Mouse (Mus musculus): ENCODE measurements around the gene Rbm7.
A peak's percentile ranks its signal among the peaks of the same experiment; 100 is the strongest.
"Not testable (repeated sequence)": the region's sequence is repeated elsewhere in the genome, so short reads cannot be mapped to it uniquely, and the experiment has no call there.

Gene Rbm7

DNA sequence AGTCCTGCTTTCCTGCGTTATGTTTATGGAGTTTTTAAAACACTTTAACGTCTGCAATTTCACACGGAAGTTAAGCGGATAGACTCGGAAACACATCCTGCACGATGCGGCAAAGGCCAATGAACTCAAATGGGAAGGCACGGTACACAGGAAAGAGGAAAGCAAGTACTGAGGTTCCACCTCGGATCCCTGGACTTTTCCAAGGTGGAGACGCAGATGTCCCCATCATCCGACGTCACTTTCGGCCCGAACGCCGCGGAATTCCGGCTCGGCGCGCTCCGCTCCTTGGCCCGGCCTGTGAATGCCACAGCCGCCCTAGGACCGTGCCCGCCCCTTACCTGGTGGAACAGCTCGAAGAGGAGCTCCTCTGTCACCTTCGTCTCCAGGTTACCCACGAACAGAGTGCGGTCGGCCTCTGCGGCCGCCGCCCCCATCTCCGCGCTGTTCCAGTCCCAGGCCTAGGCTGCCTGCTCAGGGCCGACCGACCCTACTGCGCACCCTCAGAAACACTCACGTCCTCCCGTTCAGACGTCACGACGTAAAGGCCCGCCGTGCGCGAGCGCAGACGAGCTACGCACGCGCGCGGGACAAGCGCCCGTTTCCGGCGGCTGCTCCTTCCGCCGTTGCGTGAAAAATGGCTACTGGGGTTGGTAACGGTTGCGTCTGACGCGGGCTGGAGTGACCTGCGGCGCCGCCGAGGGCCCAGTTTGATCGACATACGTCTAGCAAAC is at the start of gene Rbm7, which contains the start of gene Gm5617:
Gene Rbm7, minus strand, starts transcription at position 483 of the 731 bp plus-strand sequence.
Gene Gm5617, plus strand, starts transcription at position 626 of the 731 bp plus-strand sequence.
- peak; percentile 96 to 98 for DNase-seq

DNA sequence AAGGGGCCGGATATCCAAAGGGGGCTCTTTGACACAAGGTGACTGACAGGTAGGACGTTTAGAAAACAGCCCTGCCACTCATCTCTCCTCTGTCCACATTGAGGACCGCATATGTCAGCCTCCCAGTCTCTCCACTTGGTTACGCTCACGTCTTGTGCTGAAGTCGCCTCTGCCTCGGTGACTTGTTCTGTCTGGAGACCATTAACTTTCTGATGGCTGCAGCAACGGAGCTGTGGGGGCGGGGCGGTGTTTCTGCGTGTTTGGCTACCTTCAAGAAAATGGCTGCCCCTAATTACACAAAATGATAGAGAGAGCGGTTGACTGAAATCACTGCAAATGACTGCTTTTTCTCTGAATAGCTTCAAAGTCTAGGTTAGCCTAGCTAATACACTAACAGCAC is 43.6 kb upstream of the Rbm7 start:
- DNase-seq = peak; percentile 20 to 41

DNA sequence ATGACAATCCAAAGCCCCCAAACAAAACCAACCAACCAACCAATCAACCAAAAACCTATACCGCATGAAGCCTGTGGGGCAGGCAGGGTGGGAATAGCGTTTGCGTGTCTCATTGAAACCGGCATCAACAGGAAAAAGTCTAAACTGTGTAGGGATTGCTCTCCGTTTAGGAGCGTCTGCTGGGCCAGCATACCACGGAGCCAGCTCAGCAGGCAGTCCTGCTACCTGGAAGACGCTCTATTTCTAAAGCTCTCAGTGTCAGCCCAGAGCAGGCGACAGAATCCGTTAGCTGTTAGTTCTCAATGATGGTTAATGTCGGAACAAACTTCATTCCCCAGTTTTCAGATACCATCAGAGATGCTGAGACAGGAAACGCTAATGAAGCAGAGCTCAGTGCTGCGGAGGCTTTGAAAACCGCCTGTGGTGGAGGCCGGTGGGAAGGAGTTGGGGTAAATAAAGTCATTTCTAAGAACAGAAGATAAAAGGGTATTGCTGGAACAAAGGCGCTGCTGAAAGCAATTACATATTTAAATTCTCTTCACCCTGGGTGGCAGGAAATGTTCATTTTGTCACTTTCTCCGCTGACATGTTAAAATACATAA is 43.0 kb upstream of the Rbm7 start:
- DNase-seq = peak; percentile 24 to 40

DNA sequence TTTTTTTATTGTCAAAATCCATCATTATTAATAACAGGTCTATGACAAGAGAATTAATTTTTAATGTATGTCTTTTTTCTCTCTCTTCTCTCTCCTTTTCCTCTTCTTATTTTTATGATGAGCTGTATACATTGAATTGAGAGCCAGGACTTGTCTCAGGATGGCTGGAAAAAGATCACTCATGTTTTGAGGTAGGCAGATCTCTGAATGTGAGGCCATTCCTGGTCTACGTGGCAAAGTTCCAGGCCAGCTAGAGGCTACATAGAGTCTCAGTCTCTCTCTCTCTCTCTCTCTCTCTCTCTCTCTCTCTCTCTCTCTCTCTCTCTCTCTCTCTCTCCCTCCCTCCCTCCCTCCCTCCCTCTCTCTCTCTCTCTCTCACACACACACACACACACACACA is 42.5 kb upstream of the Rbm7 start:
- DNase-seq = peak in 1 of 2 experiments; percentile 15

DNA sequence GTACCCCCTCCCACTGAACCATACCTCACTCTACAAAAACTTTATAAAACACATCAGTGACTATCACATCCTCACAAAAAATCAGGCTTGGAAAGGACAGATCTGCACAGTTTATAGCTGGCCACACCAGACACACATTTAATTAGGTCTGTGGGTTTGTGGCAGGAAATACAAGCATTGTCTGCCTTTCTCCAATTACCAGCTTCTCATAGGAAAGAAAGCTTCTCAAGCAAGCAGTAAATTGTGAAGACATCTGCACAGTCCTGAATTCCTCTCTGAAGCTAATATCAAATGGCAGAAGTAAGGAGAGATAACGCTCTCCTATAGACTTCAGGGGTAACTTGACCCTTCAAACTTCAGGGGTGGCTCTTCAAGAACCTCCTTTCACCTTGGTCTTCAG is 41.3 kb upstream of the Rbm7 start:
- no peak for DNase-seq

DNA sequence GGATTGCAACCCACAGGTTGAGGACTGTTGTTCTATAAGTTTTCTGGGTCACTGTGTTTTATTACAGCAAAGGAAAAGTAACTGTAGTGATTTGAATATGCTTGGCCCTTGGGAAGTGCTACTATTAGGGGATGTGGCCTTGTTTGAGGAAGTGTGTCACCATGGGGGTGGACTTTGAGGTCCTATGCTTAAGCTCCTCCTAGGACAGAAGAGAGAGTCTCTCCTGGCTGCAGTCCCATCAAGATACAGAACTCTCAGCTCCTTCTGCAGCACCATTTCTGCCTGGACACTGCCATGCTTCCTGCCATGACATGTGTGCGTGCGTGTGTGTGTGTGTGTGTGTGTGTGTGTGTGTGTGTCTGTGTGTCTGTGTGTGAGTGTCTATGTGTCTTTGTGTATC is 37.6 kb upstream of the Rbm7 start:
- no peak for DNase-seq

DNA sequence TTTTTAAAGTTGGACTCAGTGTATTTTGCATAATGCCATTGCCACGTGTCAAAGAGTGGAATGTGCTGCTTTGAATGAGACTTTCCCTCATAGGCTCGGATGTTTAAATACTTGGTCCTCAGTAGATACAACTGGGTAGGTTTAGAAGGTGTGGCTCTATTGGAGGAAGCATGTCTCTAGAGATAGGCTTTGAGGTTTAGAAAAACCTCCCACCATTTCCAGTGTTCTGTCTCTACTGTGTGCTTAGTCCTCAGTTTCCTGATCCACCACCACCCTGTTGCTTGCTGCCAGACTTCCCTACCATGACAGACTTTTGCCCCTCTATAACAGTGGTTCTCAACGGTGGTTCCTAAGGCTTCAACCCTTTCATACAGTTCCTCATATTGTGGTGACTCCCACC is 37.1 kb upstream of the Rbm7 start:
- no peak for DNase-seq

DNA sequence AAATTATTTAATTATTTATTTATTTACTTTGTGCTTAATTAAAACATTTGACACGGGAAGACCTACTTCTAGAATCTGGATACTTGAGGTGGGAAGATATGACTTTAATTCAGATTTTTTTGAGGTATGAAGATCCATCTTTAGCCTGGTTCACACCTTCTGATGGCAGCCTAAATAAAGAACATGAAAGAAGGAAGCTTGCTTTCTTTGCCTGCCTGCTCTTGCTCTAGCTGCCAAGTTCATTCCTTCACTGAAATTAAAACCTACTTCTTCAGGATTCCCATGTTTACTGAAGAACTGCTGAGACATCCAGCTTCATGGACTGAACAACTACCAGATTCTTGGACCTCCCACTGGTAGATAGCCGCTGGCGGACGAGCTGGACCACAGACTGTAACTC is 36.2 kb upstream of the Rbm7 start:
- no peak for DNase-seq

DNA sequence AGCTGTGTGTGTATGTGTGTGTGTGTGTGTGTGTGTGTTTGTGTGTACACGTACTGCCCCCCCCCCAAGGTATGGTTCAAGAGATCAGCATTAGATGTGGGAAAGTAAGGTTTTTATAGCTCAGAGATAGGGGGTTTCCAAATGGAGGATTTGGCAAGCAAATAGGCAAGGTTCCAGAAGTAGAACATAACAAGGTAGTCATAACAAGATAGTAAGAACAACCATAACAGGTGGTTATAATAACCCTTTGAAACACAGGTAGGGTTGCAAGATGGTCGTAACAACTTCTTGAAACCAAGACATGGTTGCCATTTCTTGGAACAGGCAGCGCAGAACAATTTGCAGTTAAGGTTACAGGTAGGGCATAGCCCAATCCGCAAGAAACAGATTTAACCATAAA is 31.4 kb upstream of the Rbm7 start:
- no peak for DNase-seq

DNA sequence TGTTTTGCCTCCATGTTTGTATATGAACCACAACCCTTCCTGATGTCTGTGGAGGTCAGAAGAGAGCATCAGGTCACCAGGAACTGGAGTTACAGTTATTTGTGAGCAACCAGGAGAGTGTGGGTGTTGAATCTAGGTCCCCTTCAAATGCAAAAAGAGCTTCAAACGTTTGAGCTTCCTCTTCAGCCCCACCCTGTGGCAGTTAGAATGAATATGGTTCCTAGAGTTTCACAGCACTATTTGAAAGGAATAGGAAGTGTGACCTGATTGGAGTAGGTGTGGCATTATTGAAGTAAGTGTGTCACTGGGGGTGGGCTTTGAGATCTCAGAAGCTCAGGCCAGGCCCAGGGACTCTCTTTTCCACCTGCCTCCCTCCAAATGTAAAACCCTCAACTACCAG is 30.5 kb upstream of the Rbm7 start:
- no peak for DNase-seq

DNA sequence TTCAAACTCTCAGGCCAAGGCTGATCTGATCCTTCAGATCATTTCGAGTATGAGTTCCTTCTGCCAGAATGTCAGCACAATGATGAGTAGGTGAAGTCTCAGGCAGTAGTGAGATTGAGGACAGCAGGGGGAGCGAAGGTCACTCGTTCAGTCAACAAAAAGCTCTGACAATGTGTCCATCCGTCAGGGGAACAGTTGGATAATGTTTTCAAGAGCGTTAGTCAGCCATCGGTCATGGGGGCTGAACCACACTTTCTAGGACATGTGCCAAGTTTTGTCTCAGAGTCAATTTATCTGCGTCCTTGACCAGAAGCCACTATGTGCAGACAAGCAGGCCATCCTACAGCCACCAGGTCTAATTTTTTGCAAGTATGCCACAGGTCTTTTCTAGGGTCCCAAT is 25.3 kb upstream of the Rbm7 start:
- DNase-seq = not testable (repeated sequence)

DNA sequence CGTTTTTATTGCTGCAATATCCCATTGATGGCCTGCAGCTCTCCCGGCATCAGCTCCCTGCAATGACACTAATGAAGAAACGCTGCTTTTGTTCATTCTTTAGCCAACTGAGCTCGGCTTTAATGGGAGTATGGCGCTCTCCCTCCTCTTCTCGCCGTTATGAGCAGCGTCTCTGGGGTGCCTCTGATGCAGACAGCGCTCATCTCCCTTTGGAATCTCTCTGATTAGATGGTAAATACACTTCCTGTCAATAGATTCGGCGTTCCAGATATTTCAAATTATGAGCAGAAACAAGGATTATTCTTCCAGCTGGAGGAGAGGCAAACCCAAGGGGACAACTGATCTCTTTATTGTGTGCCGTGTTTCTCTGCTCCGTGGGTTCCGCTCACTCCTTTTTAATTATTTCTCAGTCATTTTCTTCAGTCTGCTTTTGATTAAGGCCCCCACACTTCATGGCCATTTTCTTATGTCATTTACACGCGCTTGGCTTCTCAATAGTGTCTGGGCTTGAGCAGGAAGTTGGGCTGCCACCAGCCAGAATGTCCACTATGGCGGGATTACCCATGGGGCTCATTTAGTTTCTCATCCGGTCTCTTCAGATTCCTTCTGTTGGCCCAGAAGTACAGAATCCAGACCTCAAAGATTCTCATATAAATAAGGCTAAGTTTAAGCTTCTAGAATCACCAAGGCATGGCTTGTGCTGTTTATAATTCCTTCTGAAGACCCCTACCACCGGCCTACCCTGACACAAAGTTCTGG is 22.5 kb upstream of the Rbm7 start:
- no peak for DNase-seq

DNA sequence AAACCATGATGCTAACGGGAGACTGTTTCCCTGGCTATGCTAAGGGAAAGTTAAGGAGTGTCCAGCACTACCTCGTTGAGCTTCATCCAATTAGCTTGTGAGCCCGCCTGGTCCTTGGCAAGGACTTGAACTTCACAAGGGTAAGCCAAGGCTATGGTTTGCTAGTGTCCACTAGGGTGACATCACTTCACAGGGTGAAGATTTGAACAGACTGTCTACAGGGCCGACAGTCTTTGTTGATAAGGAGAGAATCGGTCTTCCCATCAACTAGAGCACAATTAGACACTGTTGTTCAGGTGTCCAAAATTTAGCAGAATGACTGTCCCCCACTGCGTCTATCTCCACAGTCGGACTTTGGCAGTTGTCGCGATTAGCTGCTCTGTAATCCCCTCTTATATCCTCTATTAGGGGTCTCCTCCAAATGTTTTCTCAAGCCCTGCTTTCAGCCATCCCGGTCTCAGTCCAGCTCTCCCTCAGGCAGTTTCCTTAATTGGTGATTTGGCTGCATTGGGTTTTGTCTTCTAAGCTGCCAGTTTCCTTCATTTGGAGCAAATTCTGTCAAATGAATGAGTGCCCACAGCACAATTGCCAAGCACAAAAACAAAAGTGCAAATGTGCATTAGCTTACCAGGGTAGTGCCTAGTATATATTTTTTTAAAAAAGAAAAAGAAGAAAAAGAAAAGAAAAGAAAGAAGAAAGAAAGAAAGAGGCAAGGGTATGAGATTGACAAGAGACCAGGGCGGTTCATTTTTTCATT is 21.7 kb upstream of the Rbm7 start:
- DNase-seq = no peak

DNA sequence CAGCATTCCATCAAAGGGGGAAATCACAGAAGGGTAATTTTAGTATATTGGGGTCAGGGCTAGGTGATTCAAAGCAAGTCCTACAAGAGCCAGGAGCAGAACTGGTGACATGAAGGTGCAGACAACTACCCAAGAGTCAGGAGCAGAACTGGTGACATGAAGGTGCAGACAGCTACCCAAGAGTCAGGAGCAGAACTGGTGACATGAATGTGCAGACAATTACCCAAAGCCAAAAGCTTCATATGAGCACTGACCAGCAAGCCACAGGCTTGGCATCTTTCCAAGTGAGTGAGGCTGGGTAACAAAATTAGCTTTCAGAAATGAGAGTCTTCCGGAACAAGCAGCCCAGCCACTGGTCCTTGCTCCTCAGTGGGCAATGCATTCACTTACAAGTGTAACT is 20.2 kb upstream of the Rbm7 start:
- DNase-seq = peak in 1 of 2 experiments; percentile 23

DNA sequence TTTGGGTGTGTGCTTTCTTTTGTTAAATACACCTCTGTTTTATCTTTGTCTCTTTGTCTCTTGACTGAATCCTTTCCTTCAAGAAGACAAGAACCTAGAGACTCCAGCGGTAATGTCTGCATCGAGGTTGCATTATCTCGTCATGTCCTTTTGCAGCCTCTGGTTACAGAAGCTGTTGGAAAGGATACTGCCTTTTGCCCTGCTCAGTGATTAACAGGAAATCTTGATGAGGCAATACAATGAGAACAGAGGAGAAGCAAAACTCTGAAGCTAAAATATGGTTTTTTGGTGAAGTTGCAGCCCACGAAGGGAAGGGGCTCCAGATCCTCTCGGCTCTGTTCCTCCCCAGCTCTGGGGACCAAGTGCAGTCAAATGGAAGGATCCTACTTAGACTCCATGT is 15.0 kb upstream of the Rbm7 start:
- DNase-seq = no peak

DNA sequence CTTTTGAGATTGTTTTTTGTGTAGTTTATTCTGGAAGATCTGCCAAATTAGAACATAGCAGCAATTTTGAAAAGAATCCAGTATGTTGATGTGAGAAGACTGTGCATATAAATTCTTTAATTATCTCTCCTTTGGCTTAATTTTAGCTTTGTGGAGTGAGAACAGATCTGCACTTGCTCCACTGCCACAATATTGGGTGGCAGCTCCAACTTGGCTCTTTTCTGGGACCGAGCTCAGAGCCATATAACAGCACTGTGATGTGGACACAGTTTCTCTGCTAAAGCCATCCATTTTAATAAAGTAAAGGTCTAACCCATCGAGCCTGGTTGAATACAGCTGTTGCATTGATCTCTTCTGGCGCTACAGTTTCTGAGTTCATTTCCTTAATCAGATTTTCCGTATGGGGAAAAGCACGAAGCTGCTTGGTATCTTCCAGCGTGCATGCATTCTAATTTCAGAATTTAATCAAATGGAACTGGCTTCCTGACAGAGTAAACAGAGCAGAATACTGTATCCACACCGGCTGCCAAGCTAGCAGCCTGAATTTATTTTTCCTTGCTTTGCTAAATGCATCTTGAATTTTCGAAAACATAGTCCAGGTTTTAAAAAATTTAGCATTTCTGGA is 9.8 kb upstream of the Rbm7 start:
- DNase-seq = no peak

DNA sequence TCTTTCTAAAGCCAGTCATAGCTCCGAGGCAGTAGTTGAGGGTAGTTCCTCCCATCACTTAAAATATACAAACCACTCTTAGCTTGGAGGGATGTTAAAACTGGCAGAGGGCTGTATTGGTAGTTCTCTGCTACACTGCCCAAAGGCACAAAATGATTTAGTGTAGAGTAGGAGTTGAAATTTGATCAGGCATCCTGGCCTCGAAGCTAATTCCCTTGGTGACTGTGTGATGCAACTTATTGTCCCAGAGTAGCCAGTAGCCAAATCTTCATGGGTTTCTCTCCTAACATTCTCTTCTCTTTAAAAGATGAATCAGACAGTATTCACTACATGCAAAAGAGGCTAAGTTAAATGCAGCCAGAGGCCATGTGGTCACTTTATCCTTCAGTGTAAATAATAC is 7.9 kb upstream of the Rbm7 start:
- no peak for DNase-seq

DNA sequence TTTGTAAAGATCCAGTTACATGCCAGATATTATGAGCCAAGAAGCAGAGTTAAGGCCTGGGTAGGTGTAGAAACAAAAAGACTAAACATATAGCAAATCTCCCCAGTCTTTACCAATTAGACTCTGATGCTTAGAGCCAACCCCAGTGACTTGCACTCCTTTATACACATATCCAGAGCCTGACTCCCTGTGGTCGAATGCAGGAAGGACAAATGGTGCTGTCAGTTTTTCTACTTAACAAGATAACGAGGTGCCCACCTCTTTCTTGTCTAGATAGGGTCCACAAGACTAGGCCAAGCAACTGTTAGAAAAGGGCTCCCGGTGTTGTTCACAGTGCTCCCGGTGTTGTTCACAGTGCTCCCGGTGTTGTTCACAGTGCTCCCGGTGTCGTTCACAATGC is 6.1 kb upstream of the Rbm7 start:
- DNase-seq = no peak

DNA sequence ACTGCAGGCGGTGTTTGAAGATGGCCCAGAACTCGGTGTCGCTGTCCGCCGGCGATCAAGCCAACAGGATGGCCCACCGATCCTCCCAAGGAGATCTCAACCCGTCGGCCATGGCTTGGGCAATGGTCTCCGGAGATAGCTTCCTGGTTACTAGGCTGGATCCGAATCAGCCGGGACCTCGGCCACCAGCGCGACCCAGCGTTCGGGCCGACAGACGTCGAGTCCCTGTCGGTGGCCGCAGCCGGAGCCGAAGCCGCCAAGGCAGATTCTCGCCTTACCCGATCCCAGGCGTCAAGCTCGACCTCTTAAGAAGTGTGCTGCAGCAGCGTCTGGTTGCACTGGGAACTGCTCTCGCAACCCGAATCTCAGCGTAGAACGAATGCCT is 441 bp upstream of the Rbm7 start:
- no peak for DNase-seq

DNA sequence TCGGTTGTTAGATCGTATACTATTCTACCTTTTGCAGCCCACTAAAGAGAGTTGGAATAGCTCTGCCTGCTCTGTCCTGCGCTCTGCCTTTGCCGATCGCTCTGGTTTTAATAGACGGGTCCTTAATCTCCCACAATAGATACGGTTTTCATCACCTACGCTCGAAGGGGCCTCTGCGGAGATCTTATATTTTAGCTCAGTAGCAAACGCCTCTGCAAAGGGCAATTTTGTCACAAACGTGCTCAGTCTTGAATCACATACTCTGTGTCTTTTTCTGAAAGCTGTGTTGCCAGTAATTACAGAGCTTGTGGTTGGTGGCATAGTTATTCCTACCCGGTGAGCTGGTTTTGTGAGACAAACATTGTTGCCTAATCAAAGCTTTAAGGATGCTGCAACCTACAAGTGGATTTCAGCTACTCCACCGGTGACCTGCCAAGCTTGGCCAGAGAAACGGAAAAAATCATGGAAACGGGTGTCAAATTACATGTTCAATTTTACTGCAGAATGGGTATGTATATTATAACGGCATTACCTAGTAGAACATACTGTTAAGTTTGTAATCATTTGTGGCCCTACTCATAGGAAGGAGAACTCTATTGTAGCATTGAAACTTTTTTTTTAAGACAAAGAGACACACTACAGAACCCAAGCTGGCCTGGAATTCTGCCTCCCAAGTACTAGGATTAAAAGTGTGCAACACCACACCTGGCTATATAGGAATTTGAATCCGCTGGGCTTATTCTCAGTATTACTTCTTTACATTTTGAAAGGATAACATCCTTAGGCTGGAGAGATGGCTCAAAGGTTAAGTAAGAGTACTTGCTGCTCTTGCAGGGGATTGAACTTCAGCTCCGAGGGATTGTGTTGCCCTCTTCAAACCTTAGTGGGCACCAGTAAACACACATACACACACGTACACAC is 13.6 kb downstream of the Rbm7 start:
- DNase-seq = peak in 1 of 2 experiments; percentile 8

DNA sequence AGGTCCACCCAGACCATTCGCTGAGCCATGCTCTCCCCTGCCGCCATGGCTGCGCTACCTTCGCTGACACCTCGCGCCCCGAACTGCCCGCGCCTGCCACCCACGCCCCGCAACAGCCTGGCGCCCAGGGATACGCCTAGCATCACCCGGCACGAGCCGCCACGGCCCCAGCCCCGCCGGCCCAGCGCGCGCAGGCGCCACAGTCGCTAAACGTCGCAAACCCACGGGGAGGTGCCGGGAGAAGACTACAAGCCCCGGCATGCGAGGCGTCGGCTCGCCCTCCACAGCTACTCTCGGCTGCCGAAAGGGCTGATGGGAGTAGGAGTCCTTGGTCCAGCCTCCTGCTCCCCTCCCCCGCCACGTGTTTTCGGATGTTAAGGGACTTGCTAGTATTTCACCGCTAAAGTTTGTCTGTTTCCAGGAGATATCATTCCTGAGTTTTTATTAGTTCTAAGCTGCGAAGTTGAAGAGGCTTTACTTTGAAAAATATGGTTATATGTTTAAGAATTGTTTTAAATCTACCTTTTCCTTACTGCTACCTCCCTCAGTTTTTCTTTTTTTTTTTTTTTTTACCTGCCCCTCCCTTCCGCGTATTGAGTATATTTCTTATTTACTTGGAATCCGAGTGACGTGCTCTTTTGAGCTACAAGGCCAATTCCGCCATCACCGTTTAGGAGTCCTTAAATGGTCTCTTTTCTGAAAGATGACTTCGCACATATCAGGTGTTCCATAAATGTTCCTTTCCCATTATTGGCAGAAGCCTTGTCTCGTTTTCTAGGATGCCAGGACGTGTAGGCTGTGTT is 14.5 kb downstream of the Rbm7 start, which contains the start of gene Rexo2:
Gene Rexo2, minus strand, starts transcription at position 213 of the 803 bp plus-strand sequence.
- DNase-seq = peak; percentile 94 to 97

Data from cerebellum, postnatal 25 days (tissue).